Mouse (Mus musculus) urinary bladder, adult 2 months (tissue): ENCODE results near the gene Rps6ka5. TPM values are rescaled to one million over a fixed set of nuclear protein-coding genes. Genes with fewer than 3 reads are reported as not detected.

Source experiments
- DNase-seq: peaks from one replicate; pipeline ENCODE4 v3.0.0; 2022; ENCODE audit warnings: low spot score
- polyA plus RNA-seq: library from polyadenylated mRNA; depleted of rRNA; stranded (reverse); fragments of >200 nt; gene quantifications from 2 replicates; pipeline ENCODE4 v1.2.3, GENCODE M21; 2012

Gene Rps6ka5
- polyA plus RNA-seq, 1 experiment: 5.2 TPM

- no peak for DNase-seq
Measured at GRCm38 (mm10) chr12:100604540-100604939, 122.2 kb downstream of the Rps6ka5 start.

- DNase-seq: no peak
Measured at GRCm38 (mm10) chr12:100594700-100595099, 132.1 kb downstream of the Rps6ka5 start.

GRCm38 (mm10) chr12:100586601-100587000, 140.2 kb downstream of the Rps6ka5 start:
- DNase-seq: no peak

GRCm38 (mm10) chr12:100579221-100579620, 147.6 kb downstream of the Rps6ka5 start:
- no peak for DNase-seq

DNA sequence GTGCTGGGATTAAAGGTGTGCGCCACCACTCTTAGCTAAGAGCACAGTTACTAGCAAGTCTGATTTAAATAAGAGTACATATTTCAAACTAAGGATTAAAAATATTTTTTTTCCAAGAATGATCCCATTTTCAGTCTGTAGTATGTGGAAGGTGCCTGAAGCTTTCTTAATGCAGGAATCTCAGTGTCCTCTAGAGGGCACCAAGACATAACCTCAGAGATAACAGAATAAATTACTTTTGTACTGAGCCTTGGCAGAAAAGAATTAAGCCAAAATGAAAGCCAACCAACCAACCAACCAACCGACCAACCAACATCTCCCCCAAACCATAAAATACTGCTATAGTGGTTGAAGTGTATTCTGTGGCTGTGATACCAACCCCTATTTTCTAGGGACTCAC, 148.5 kb downstream of the Rps6ka5 start:
- DNase-seq: no peak

- DNase-seq: no peak
Measured at GRCm38 (mm10) chr12:100575739-100576138, 151.0 kb downstream of the Rps6ka5 start.

DNA sequence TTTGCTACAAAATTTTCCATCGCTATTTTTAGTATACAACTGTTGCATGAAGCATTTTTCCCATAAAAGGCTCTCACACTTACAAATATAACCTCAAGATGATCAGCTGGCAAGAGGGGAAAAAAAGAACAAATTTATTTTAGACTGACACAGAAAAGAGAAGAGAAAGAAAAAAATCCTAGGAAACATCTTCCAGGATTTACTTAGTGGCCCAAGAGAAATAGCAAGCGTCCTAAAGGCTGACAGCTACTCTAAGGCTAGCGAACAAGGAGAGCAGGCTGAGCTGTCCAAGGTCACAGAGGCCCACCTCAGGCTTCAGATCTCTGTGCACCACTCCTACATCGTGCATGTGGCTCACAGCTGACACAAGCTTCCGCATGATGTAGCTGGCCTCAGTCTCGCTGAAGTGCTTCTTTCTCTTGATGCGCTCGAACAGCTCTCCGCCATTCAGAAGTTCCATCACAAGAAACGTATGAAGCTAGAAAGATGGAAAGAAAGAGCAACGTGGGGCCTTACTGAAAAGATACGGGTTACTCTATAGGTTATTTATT, 156.2 kb downstream of the Rps6ka5 start:
- no peak for DNase-seq

GRCm38 (mm10) chr12:100568831-100569230, 158.0 kb downstream of the Rps6ka5 start:
- no peak for DNase-seq

GRCm38 (mm10) chr12:100568105-100568504, 158.7 kb downstream of the Rps6ka5 start:
- DNase-seq: no peak

DNA sequence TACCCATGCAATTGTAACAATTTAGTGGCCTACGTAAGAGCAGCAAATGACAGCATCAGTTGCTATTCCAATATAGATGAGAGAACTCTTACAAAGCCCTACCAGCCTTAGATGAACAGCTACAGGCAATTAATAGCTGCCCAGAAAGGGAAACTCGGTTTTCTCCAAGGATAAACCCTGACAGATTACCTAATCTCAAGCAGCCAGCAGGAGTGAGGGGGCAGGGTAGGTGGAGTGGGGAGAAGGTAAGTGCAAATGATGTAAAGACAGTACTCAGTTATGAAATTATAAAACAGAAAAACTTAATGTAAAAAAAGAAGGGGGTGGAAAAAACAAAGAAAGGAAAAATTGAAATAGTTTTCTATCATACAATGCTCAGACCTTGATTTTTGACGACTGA, 159.2 kb downstream of the Rps6ka5 start:
- no peak for DNase-seq

DNA sequence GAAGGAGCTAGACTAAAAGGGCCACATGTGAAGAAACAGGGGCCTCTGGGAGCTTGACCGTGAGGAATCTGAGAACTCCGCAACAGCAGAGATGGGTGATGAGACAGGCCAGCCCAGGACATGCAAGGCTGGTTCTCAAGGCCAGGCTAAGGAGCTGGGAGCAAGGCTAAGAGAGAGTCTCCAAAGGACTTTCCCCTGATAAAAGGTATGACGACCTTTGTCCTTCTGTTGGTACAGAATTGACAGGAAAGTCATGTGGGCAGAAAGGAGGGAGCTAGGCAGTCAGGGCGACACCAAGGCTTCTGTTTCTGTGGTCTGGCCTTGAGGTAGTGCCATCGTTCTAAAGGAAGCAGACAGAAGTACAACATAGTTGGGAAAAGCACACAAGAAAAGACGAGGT, 173.1 kb downstream of the Rps6ka5 start:
- no peak for DNase-seq

GRCm38 (mm10) chr12:100551972-100552371, 174.8 kb downstream of the Rps6ka5 start:
- no peak for DNase-seq

- no peak for DNase-seq
Measured at GRCm38 (mm10) chr12:100544194-100544567, 182.6 kb downstream of the Rps6ka5 start.

DNA sequence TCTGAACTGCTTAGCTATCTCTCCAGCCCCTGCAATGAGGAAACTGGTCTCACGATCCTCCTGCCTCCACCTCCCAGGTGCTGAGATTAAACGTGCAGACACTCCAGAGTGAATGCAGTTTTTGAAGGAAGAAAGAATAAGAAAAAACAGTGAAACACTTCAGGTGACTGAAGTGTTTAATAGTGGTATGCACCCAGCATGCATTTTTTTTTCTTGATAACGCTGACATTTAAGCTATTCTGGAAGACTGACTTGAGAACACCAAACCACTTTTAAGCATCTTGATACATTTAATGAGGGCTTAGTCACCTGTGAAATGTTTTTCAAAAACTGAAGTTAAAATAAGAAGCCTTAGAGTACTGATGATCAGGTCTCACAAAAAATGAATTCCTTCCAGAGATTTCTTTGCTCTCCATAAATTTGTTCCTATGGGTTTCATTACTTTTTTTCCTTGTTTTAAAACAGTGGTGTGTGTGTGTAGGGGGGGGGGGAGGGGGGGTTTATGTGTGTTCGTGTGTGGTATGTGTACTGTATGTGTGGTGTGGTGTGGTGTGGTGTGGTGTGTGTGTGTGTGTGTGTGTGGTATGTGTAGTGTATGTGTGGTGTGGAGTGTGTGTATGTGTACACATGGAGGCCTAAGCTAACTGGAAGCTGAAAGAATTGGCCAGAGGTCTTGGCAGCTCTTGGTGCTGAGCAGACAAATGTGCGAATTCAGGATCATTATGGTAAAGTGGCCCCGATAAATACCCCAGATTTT, 183.2 kb downstream of the Rps6ka5 start:
- no peak for DNase-seq

DNA sequence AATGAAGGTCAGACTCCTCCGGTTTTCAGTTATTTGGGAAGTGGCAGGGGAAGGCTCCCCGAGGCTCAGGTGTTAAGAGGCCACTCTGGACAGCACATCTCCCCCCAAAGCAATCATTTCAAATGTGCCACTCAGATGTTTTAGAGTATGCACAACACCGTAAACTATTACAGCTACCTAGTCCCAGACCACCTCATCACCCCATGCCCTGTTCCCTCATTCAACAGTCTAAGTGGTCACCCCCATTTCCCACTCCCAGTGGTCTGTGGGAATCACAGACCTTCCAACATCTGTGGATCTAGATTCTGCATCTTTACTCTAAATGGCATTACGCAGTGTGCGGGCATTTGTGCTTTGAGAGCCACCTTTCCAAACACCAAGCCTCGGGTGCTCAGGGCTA, 184.3 kb downstream of the Rps6ka5 start:
- DNase-seq: no peak

GRCm38 (mm10) chr12:100542076-100542475, 184.7 kb downstream of the Rps6ka5 start:
- no peak for DNase-seq

- no peak for DNase-seq
Measured at GRCm38 (mm10) chr12:100539158-100539714, 187.5 kb downstream of the Rps6ka5 start.

DNA sequence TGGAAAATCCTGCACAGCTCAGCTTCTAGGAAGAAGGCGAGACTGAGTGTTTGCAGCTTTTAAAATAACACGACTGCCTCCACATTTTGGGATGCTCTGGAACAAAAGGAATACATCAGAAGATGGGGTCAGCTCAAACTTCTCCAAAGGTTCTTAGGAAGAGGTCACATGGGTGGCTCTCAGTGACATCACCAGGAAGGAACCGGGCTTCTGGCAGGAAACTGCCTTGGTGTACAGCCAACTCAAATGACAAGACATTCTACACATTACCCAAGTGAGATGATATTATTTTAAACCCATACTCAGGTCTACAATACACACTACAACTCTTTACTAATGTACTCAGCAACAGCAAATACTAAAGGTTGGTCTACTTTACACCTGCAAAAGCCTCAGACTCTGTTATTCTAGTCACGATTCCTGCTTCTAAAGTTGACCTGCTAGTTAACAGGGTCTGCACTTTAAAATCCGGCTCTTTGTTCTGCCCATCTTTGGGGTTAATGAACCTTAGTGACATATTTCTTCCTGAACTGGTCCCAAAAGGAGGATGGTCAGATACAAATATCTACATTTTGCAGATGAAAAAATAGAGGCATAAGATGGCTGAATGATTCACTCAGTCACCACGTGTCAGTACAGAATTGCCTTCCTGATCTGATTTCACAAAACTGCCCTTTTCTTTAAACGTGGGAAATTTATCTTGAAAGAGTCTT, 188.2 kb downstream of the Rps6ka5 start:
- DNase-seq: no peak

GRCm38 (mm10) chr12:100537091-100537490, 189.7 kb downstream of the Rps6ka5 start:
- no peak for DNase-seq

GRCm38 (mm10) chr12:100535028-100535427, 191.8 kb downstream of the Rps6ka5 start:
- DNase-seq: no peak

GRCm38 (mm10) chr12:100534028-100534427, 192.8 kb downstream of the Rps6ka5 start:
- DNase-seq: no peak

GRCm38 (mm10) chr12:100533209-100533608, 193.6 kb downstream of the Rps6ka5 start:
- no peak for DNase-seq

DNA sequence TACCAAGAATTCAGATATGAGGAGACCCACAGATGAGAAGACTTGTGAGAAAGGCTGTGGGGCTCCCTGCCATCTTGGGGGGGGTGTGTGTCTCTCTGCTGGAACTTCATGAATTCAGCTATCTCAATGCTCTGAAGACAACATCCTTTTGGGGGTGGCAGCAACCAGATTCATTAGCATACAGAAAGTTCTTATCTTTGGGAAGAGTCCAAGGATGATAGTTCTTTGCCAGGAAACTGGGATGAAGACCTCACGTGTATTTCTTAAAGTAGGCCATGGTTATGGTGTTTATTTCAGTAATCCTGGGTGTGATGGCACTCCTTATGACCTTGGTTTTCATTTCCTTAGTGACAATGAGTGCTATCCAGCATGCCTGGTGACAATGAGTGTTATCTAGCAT, 195.0 kb downstream of the Rps6ka5 start:
- DNase-seq: no peak
